Mouse (Mus musculus) heart, adult 8-10 months (tissue): ENCODE results near the gene Slc39a1. TPM values are rescaled to one million over a fixed set of nuclear protein-coding genes. Genes with fewer than 3 reads are reported as not detected.

Experiments
- DNase-seq: peaks from one replicate; pipeline ENCODE4 v3.0.0; 2022; ENCODE audit warnings: low spot score
- microRNA-seq: library from miRNA; unstranded; fragments of <30 nt; microRNA quantifications from one replicate; pipeline ENCODE4 v1.2.0, GENCODE M21; 2022
- total RNA-seq, 4 experiments: library from RNA; stranded (reverse); gene quantifications; 2 replicates each; pipeline ENCODE4 v1.2.4; 2022

The Slc39a1 gene
- total RNA-seq, 4 experiments from 2014 or later: 65.1 to 79.2 (median 75.5) TPM

GRCm38 (mm10) chr3:90294651-90295050, 46.7 kb downstream of the Slc39a1 start:
- DNase-seq: no peak

Small RNA genes lying within 50 kb of the gene (microRNA-seq; reads per million reads assigned to microRNA genes)
- 1.1 reads per million for gene Mir7012

Other genes with a start within 250 kb of the Slc39a1 start
- gene Hax1, start 249.4 kb upstream of the Slc39a1 start, total RNA-seq: 10 to 100 TPM; 38.8 to 56.6 (median 46.9) TPM
- 100 to 1,000 TPM in 1 of 4 experiments, 10 to 100 TPM in 3; 91.0 to 102 (median 93.9) TPM for gene 4933434E20Rik, start 196.5 kb upstream of the Slc39a1 start, total RNA-seq
- 100 to 1,000 TPM; 105 to 133 (median 121) TPM for gene Ubap2l, start 195.5 kb upstream of the Slc39a1 start, total RNA-seq
- gene Tpm3, start 175.5 kb upstream of the Slc39a1 start, total RNA-seq: 10 to 100 TPM; 34.1 to 43.4 (median 38.2) TPM
- gene Nup210l, start 144.0 kb upstream of the Slc39a1 start, total RNA-seq: under 1 TPM; 0.06 to 0.16 (median 0.10) TPM
- gene Rps27, start 34.5 kb upstream of the Slc39a1 start, total RNA-seq: 1,000 to 10,000 TPM; 1,126 to 1,409 (median 1,219) TPM
- gene Rab13, start 34.5 kb upstream of the Slc39a1 start, total RNA-seq: 1 to 10 TPM; 3.1 to 5.6 (median 4.4) TPM
- gene Jtb, start 16.6 kb upstream of the Slc39a1 start, total RNA-seq: 10 to 100 TPM; 40.2 to 51.1 (median 42.2) TPM
- gene Creb3l4, start 4.7 kb upstream of the Slc39a1 start, total RNA-seq: under 1 TPM in 2 of 4 experiments, not detected in 2; 0.38 to 0.81 TPM
- gene Crtc2, start 6.0 kb downstream of the Slc39a1 start, total RNA-seq: 10 to 100 TPM; 16.0 to 18.5 (median 16.4) TPM
- 10 to 100 TPM; 38.0 to 39.3 (median 38.7) TPM for gene Dennd4b, start 17.0 kb downstream of the Slc39a1 start, total RNA-seq
- gene Gatad2b, start 45.0 kb downstream of the Slc39a1 start, total RNA-seq: 10 to 100 TPM; 41.4 to 51.4 (median 46.0) TPM
- under 1 TPM; 0.57 to 0.76 (median 0.67) TPM for gene Slc27a3, start 141.8 kb downstream of the Slc39a1 start, total RNA-seq
- 10 to 100 TPM; 22.9 to 28.1 (median 24.4) TPM for gene Ints3, start 185.4 kb downstream of the Slc39a1 start, total RNA-seq
- 10 to 100 TPM; 15.1 to 17.3 (median 16.7) TPM for gene Npr1, start 217.7 kb downstream of the Slc39a1 start, total RNA-seq
- gene Ilf2, start 228.0 kb downstream of the Slc39a1 start, total RNA-seq: 10 to 100 TPM; 27.6 to 30.5 (median 28.8) TPM
- gene Snapin, start 242.9 kb downstream of the Slc39a1 start, total RNA-seq: 10 to 100 TPM; 69.7 to 77.6 (median 75.4) TPM